Mouse (Mus musculus): Measurements from ENCODE around the gene Crygf. TPM values are rescaled to one million over a fixed set of nuclear protein-coding genes. Genes with fewer than 3 reads are reported as not detected.
"Not testable (repeated sequence)": the region's sequence is repeated elsewhere in the genome, so short reads cannot be mapped to it uniquely, and the experiment has no call there.

Gene Crygf
- not detected for total RNA-seq (2022)

DNA sequence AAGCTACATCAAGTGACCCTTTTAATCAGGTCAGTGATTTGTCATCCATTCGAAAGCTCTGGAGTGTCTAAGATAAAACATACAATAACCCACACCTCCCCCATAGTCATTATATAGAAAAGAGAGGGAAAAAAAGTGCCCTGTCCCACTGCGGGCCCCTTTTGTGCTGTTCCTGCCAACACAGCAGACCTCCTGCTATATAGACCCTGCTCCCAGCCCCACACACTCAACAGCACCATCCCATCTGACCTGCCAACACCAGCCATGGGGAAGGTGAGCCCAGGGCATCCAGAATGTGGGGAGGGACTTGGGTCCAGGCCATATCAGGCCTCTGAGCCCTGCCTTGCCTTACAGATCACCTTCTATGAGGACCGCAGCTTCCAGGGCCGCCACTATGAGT lies at the start of gene Crygf:
Crygf (plus strand) TSS at position 227 of the 400 bp plus-strand sequence.
- DNase-seq (ENCODE audit: low spot score in 2 of 2) = no peak

DNA sequence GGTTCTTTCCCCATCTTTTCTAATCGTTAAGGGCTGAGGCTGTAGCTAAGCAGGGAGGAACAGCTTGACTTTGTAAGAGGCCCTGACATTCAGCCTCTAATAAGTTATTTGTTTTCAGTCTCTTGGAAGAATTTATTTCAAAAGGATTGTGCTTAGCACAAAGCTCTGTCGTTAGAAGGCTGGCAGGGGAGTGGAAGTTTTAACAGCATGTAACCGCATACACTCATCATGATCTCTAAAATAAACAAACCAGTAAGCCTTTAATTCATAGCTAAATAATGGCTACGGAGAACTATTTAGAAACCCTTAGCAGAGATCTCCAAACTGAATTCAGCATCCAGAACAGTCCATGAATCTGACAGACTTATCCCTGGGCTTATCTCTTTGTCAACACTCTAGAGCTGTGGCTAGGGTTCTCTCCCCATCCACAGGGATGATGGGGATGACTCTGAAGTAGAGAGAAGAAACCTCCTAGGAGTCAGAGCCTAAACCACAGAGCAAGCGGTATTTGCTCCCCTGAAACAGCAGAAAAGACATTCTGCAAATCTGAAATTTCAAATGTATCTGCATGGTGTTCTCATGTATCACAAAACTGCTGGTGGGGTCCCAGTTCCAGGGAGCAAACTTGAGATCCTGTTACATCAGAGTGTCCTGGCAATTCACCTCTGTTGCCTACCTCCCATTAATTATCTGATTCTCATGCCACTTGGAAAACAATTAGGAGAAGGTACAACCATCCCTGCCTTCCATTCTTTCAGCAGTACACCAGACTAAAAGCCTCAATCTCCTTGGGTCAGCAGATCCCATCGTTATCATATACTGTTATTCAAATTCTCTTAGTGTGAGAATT lies 734 bp upstream of the Crygf start:
- no peak for DNase-seq (ENCODE audit: low spot score in 2 of 2)

DNA sequence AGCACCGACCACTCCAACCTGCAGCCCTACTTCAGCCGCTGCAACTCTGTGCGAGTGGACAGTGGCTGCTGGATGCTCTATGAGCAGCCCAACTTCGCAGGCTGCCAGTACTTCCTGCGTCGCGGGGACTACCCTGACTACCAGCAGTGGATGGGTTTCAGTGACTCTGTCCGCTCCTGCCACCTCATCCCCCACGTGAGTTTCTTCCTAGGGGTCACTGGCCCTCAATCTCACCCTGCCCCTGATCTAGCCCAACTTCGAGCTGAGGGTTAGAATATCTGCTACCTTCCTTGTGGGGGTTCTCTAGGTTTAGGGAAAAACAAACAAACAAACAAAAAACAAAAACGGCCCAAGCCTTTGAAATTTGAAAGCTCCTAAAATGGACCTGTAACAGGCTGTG lies 376 bp downstream of the Crygf start:
- DNase-seq (ENCODE audit: low spot score in 2 of 2) = not testable (repeated sequence)

DNA sequence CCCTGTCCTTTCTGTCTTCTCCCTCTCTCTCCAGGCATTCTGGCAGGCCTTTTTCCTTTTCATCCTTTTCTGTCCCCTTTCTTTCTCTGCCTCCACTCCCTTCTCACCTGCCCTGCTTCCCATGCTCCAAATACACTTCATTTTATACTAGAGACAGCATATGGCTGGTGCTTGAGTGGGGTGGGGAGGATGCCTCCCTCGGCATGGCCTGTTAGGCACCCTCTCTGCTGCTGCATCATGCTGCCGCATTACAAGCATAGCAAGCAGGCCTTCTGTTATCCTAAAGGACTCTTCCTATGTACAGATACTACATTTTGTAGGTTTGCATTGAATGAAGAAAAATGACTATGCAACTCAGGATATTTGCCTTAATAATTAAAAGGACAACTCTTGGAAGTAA lies 3.7 kb downstream of the Crygf start:
- DNase-seq (ENCODE audit: low spot score in 2 of 2) = no peak

DNA sequence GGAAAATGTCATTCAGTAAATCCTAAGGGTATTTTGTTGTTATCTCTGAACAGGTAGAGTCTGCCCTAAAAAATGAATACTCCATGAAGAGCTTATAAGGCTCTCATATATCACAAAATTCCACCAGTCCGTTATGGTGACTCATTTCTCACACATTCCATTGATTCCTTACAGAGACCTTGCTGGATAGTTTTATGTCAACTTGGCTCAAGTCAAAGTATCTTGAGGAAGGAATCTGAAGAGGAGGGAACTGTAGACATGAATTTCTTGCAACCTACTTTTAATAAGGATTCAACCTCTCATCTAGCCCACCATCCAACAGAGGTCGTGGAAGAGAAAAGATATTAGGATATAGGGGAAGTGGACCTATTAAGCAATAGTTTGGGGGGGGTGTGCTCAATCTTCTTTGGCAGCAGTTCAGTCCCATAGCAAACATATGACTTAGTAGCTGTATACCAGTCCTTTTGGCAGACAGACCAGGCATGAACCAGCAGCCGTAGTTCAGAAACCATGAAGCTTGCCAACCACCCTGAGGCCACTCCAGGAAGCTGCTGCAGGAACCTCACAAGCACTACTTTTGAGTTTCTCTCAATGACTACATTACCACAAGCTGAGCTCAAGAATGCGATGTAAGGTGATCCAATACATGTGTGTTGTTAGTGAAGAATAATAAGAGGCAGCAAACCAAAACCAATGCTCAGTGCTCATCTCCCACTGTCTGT lies 5.9 kb downstream of the Crygf start:
- DNase-seq (ENCODE audit: low spot score in 2 of 2) = no peak

Other genes starting within 250 kb of the Crygf start
- 1,000 to 10,000 TPM in 3 of 4 experiments, 100 to 1,000 TPM in 1; 996 to 1,181 (median 1,047) TPM for gene Map2, start 248.8 kb downstream of the Crygf start, total RNA-seq (2022)